Mouse (Mus musculus) adrenal gland, adult 2 months (tissue): ENCODE results near the gene Nuak1. TPM values are rescaled to one million over a fixed set of nuclear protein-coding genes. Genes with fewer than 3 reads are reported as not detected.

Source experiments
- DNase-seq: peaks from one replicate; pipeline ENCODE4 v3.0.0; 2021
- polyA plus RNA-seq: library from polyadenylated mRNA; depleted of rRNA; stranded (reverse); fragments of >200 nt; gene quantifications from 2 replicates; pipeline ENCODE4 v1.2.3, GENCODE M21; 2012
- total RNA-seq, 2 experiments: library from RNA; stranded (reverse); gene quantifications; 2 replicates each; pipeline ENCODE4 v1.2.3; 2021

Gene Nuak1
- total and polyA plus RNA-seq, 3 experiments: 4.4 to 12.2 (median 6.6) TPM

DNA sequence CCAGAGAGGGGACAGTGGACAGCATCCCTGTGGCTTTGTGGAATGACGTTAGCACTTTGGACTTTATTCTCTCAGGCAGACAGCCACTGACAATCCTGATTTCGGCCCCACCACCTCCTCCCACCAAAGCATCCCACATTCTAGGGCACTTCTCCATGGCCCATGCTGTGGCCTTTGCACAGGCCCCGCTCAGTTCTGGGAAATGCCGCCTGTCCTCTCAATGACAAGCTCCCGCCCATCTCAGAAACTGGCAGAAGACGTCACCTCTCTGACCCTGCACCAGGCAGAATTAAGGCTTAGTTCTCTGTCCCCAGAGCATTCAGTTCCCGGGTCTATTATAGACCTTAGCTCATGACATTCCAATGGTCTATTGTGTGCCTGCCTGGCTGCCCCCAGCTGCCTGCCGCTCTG, 7.0 kb upstream of the Nuak1 start:
- no peak for DNase-seq

DNA sequence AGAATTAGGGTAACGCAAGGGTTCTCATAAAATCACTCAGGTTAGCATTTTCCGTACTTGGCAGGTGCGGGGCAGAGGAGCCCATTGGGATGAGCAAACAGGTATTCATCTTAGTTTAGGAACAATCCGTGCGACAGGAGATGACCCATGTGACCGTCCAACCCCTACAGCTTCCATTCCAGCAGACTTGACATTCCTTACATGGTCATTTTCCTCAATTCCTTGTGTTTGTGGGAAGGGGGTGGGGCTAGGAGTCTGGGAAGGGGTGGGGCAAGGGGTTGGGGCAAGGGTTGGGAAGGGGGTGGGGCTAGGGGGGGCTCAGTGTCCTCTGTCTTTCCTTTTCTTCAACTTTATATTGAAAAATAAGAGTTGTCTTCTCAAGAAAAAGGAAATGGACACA, 6.3 kb upstream of the Nuak1 start:
- DNase-seq: no peak

DNA sequence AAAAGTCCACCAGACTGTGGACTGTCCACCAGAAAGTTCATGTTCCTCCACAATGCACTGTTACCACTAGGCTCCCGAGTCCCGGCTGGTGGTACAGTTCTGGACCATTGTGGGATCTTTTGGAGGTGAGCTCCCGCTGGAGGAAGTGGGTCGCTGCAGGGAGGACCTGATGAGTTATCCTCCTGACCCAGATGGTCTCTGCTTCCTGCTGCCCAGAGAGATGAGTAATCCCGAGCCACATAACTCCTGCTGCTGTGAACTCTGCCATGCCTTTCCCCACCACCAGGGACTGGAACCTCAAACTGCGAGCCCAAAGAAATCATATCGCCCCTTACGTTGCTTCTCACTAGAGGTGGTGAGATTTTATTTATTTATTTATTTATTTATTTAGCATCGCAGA, 4.0 kb upstream of the Nuak1 start:
- DNase-seq: no peak

DNA sequence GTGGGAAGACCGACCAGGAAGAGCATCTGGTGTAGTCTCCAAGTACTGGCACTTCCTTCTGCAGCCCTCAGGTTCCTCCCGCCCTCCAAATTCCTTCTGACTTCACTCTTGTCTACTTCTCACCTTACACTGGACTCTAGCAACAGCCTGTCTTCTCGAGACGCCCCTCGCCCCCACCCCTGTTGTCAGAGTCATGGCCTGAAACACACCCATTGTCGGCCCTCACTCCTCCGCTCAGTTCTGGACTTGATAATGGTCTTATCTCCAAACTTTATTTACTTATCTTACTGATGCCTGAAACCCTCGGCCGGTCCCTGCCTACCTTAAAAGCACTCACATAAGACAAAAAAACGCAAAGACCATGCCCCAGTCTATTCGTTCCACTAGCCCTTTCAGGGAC, 1.4 kb upstream of the Nuak1 start:
- DNase-seq: no peak

DNA sequence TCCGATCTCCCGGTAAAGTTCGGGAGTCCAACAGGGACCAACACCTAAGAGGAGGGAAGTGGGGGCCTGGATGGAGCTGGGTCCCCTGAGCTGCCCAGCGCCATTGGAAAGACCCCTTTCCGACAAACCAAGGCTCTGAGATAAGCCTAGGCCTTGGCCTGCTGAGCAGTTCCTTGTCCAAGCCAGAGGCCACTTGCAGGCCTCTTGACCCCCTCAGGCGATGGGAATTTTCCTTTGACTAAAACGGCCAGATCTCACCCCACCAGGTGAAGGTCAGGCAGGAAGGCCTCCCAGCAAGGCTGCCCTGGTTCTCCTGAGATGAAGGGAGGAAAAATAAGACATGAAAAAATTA, 1.0 kb upstream of the Nuak1 start:
- DNase-seq: no peak

DNA sequence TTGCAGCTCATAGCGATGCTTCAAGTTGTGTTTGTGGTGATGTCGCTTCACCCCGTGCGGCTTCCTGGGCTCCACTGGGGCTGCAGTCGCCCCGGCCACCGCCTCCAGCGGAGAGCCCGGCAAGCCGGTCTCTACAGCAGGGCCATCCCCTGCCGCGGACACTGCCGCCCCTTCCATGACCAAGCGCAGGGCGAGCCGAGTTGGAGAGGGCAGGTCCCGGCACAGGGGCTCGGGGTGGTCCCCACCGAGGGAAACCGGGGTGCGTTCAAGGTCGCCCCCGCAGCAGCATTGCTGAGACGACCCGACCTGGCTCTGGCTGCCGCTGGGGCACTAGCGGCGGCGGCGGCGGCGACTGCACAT, 236 bp downstream of the Nuak1 start:
- DNase-seq: no peak

DNA sequence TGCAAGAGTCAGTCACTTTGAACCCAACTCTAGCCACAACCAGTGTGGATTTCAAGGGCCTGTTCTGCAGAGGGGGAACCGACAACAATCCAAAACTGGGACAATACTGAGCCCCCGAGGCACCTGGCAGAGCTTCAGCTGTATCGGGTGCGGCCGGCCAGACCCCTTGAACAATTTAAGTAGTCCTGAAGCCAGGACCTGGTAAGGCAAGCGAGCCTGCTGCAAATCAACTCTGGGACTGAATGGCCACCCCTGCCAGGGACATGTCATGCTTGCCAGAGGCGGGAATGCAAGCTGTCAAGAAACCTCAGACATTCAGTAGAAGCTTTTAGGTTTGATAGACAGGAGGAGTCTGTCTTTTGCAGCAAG, 1.2 kb downstream of the Nuak1 start:
- DNase-seq: peak; percentile 24

DNA sequence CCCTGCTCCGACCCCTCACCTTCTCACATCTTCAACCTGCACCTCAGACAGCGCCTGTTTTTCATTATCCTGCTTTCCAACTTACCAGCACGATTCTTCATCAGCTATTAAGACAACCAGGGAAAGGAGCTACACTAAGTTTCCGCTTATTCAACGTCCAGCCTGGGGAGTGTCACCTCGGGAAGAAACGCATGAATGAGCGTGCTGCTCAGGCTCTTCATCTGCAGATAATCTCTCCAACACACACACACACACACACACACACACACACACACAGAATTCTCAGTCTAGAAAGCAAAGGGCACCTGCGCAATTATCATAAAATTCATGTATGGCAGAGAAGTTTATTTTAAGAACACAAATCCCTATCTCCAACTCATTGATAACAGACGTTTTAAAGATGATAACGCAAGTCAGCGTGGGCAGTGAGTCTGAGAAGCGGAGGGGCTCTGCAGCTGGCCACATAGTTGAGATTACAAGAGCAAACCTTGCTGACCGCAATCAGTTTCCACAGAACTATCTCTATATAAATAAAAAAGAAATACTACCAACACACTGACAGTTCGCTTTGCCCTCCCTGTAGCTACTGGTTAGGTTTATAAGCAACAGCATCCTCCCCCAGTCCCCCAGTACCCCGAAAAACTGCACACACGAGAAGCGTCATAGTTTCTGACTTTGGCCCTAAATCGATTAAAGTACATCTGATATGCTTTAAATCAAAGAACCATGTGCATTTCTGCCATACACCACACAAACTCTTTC, 1.8 kb downstream of the Nuak1 start:
- DNase-seq: no peak

DNA sequence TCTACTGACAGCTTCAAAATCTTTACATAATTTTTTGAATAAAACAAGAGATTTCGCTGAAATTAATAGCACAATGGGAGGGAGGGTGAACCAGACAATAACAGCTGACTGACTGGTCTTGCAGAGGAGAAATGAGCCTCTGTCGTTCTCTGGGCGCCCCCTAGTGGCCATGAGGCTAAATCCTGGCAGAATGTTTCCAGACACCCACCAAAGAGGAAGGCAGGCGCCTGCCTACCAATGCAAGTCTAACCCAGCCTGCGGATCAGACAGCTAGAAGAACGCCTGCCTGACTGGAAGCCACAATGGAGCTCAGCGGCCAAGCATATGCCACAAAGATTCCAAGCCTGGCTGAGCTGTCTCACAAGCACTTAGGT, 2.4 kb downstream of the Nuak1 start:
- peak; percentile 93 for DNase-seq

DNA sequence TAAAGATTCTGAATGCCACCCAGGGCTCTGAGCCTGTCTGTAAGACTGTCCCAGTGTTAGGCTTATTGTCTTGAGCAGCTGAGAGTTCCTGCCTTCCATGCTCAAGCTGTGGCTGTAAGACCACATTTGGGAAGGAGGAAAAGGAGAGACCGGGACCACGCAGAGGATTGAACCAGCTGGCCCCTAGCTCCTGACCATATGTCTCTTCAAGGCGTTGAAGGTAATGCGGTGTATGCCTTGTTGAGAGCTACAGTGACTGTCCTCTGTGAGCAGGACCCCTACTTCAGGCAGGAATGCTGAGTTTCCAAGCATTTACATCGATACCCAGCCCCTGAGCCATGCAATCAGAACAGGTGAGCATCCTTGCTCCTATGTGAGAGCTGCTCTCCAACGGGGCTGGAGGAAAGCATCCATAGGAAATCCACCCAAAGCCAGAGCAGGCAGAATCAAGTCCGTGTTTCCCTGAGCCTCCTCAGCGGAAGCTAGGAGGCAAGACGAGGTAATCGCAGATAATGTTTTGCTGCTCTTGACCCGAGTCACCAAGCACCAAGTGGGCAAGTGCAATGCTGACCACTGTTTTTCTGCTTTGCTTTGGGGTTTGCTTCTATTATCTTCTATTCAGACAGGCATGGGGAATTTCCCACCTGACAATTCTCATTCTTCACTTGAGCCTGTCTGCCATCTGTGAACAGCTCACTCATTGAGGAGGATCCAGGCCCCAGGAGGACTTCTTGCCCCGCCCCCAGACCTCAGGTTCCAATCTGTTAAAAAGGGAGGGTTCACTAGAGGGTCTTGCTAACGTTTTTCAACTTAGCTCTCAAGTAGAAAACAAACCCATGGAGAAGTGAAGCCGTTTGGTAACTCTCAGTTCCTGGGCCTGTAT, 3.0 kb downstream of the Nuak1 start:
- no peak for DNase-seq

DNA sequence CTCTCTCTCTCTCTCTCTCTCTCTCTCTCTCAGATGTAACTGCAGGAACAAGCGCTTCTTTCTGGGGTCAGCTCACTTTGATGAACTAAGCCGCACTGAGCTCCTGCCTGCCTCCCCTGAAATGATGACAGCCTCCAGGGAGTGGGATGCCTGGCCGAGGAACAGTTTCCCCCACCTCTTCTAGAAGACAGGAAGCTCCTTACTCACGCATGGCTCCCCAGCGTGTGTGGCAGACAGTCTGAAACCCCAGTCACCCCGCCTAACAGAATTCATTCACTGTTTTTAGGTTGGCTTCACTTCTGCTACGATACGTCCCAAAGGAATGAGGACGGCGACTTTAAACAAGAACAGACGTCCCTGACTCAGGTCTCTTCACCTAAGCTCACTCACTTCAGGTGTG, 4.5 kb downstream of the Nuak1 start:
- DNase-seq: no peak

DNA sequence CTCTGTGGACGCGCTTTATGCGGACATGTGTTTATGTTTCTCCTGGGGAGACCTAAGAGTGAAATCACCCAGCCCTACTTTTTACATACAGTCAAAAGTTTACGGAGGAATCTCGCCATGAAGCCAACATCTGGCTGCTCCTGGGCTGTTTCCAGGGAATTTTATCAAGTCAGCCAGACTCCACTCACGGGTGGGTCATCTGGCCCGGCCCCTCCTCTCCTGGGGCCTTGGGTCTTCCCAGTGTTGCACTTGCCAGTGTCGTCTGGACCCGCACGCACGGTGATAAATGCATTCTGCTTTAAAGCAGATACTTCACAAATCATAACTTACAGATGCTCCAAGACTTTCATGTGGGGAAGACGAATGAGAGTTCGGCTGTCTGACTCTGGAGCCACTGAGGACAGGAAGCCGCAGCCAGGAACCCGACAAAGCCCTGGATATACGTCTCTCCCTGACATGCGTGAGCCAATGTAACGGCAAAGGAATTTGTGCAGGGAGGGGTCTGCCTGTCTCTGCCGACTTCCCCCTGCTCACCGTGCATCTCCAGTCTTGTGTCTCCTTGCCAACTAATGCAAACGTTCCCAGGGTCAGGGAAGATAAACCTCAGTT, 7.1 kb downstream of the Nuak1 start:
- no peak for DNase-seq

DNA sequence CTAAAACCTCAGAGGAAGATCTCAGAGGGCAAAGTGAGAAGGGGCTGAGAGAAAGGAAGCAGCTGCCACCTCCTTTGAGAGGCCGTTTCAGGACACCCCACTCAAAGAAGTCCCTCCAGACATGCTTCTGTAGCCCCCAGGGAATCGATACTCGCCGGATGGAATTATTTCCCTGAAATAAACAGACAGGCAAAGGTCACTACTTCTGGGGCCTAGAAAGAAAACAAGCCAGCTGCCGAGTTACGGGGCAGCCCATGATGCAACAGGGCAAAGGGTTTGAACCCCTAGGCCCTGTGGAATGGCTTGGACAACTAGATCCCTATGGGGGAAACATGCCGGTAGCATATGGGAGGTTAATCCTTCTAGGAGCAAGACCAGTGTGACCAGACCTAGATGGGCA, 16.0 kb downstream of the Nuak1 start:
- DNase-seq: no peak

DNA sequence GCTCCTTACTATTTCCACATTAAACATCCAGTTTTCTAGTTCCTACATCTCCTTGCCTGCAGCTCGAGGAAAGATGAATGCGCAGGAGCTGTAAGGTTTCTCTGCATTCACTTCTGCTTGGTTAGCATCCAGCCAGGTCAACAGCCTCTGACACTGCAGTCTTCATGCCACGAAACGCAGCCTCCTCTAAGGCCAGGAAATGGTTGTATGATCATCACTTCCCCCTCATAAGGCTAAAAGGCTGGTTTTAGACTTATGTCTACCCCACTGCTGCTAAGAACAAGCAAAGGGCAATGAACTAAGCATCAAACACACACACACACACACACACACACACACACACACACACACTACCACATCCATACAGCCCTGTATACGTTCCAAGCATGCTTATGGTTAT, 16.5 kb downstream of the Nuak1 start:
- no peak for DNase-seq

DNA sequence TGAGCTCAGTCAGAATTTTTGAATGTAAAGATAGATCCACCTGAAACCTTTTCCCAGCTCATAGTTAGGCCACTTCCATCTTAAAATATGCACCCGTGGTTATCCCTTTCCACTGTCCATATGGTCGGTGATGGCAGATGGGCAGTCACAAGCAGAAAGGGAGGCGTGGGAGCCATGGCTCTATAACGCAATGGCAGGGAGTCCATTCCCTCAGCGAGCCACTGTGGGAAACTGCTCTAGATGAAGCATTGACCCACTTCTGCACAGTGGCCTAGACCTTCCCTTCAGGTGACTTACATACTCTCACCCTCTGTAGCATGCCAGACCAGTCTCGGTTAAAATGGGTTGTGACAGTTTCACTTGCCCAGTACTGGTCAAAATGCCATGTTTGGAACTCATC, 19.8 kb downstream of the Nuak1 start:
- DNase-seq: no peak

DNA sequence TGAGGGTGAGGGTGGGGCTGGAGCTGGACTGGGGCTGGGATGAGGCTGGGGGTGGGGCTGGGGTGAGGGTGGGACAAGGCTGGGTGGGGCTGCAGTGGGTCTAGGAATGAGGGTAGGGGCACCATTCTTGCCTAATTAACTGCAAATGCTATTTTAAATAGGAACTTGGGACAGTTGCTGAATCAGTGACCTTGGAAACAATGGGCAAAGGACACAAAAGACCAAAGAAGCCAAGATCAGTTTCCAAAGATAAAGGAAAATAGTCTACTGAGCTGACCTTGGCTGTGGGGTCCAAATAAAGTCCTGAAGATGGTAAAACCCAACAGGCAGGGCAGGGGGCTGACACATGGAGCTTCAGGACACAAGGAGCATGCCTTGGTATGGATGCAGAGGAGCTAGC, 22.0 kb downstream of the Nuak1 start:
- no peak for DNase-seq

DNA sequence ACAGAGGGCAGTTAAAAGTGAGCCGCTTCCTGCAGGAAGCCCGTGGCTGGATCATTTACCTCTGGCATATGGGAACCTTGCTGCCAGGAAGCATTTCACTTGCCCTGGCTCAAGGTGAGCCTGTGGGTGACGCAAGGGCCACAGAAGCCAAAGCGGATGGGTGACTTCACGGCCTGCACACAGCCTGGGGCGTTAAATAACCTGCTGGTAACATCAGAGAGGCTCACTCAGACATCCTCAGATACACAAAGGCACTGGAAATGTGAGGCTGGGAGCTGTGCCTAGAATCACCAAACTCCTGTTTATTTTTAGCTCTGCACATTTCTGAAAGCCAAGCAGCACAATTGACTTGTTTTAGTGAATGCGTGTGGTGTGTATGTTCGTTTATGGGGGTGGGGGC, 23.6 kb downstream of the Nuak1 start:
- no peak for DNase-seq

DNA sequence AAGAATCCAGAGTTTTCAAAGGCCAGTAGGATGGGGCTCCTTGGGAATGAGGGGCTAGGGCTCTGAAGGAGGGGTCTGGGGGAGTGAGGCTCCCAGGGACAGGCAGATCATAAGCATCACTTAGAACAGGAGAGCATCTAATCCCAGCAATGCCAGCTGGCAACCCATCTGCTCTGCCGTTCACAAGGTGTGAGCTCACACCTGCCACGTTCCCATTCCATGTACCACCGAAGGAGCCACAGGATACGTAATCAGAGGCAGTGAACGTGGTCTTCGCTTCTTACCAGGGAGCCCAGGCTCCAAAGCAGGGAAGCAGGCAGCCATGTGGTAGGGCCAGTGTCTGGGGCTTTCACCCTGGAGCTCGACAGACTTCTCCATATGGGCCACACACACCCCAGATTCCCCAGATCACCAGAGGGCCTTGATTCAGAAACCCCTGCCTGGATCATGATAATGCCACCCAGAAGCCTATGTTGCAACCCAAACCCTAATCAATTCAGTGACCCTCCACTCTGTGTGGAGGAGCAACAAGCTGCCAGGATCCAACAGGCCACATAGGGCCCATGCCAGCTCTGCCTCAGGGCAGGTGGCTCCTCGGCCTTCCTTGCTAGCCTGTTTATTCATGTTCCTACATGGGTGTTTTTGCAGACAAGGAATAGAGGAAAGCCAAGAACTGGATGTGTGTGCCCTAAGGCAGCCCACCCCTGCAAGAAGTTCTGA, 25.3 kb downstream of the Nuak1 start:
- DNase-seq: no peak

DNA sequence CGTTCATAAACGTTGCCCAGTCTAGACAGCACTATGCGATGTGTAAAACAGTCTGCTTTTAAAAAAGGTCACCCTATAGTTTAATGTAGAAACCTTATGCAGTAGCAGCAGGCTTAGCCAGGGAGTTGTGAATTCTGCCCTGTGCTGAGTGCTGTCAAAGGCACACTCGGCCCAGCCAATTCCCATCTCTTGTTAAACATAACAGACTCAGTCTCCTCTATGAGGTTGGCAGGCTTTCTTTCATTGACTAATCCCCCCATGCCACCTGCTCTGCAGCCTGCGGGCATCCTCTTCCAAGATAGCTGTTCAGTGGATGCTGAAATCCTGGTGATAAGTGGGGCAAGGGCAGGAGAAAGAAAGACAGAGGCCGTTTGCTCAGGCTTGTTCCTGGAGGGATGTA, 27.1 kb downstream of the Nuak1 start:
- no peak for DNase-seq

DNA sequence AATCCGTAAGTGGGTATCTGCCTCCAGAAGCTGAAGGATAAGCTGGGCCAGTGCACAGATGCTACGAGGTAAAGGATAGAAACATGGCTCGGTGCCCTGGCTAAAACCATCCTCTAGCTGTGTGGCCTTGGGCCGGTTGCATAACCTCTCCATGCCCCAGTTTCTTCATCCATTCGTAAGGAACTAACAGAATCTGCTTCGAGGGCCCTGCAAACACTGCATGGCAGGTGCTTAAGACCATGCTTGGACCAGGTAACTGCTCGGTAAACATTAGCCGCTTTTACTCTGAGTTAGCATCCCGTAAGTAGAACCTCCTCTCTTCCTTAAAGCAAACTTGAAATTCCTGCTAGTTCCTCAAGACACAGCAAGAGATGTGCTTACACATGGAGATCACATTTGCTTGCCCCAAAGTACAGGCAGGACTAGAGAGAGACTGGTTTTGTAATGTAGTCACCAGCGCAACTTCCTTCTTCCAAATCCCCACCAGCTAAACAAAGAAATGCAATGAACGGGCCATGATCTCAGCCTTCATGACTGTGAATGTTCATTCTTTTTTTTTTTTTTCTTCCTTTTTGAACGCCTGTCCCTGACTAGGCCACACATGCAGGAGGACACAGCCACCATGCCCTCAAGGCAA, 28.0 kb downstream of the Nuak1 start:
- DNase-seq: peak; percentile 87

DNA sequence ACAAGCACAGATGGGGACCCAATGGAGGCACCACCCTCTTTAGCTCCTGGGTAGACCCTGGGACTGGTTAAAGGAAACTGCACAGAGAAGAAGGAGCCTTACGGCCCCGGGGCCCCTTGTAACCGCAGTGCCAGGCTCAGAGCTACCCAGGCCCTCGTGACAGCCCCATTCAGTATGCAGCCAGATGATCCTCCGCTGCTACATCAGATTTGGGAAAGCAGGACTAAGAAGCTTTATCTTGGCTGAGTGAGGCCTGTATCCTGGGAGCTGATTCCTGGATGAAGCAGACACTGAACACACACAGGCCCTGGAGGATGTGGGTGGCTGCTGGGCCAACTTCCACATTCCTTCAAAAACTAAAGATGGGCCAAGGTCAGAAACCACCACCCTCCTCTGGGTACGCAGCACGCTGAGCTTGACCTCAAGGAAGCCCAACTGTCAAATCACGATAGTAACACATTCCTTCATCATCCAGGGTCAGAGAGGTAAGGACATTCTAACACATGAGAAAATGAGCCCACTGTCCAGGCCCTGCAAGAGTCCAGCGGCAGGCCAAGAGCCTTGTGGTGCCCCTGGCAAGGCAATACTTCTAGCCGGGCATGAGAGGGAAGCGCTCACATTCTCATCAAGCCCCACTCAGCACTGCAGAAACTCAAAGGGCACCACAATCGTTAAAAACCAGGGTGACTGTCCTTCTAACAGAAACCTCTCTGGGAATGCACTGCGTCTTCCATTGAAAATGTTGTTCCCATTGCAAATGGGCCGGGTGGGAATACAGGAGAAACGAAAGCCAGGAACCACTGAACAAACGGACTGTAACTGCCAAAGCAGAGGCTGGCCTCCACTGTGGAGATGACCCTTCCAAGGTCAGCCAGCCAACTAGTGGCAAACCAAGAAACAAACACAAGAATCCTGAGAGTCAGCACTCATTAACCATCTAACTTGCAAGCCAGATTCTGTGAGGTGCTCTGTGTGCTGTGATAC, 29.0 kb downstream of the Nuak1 start:
- peak; percentile 54 for DNase-seq
